Mouse (Mus musculus): ENCODE measurements around the gene AA467197. TPM values are rescaled to one million over a fixed set of nuclear protein-coding genes. Genes with fewer than 3 reads are reported as not detected.

Gene AA467197
- polyA plus RNA-seq, 1 experiment from 2014 or later, result 0.86 TPM

DNA sequence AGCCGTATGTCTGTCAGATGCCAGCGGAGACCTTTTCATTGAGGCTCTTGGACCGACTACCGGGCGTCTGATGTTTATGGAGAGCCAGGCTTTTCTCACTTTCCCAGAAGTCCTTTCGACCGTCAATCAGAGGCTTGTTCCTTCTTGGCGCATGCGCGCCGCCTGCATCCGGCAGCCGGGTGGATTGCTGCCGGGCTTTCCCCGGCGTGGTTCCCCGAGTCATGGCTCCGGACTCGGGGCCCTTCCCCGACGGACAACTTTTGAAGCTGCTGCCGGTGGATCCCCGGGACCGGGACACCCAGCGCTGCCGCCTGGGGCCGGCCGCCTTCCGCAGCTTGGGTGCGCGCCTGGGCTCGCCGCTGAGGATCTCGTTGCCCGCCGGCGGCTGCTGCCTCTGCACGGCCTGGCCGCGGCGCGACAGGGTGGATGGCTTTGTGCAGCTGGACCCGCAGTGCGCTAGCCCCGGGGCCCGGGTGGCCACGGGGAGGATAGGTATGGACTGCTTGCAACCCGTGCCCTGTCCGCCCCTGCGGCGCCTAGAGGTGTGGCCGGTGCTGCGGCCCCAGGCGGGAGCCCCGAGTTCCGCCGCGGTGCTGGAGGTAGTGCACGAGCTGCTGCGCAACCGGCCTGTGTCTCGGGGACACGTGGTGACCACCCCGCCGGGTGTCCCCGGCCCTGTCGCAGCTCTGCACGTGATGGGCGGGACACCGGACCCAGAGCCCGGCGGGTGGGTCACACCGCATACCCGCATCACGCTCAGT, 6.1 kb upstream of the AA467197 start:
- DNase-seq (ENCODE audit: low spot score), result peak; percentile 90
- under 1% methylated on average over 69 of the region's 75 CpGs for WGBS
- H3K36me3 ChIP-seq (replicated peaks; ENCODE audit: control insufficient read depth, insufficient read depth), result peaks cover 22% of the 10 kb centered on the region
- H3K27ac ChIP-seq, result peak overlapping the region; percentile 86
- peak; percentile 88 for ATAC-seq (ENCODE audit: low FRiP score)
- peak overlapping the region; percentile 98 for H3K4me2 ChIP-seq (replicated peaks)
- peaks cover 14% of the 10 kb centered on the region for H3K4me1 ChIP-seq (replicated peaks; ENCODE audit: control insufficient read depth, insufficient read depth, low read length)
- no peaks in the 10 kb centered on the region for H3K27me3 ChIP-seq (ENCODE audit: control insufficient read depth, insufficient read depth, low read length)
- H3K4me3 ChIP-seq (replicated peaks; ENCODE audit: low read length), result peak overlapping the region; percentile 100
- no peaks in the 10 kb centered on the region for H3K9me3 ChIP-seq (ENCODE audit: control insufficient read depth, low read length)
- H3K9ac ChIP-seq, result peak overlapping the region; percentile 97

DNA sequence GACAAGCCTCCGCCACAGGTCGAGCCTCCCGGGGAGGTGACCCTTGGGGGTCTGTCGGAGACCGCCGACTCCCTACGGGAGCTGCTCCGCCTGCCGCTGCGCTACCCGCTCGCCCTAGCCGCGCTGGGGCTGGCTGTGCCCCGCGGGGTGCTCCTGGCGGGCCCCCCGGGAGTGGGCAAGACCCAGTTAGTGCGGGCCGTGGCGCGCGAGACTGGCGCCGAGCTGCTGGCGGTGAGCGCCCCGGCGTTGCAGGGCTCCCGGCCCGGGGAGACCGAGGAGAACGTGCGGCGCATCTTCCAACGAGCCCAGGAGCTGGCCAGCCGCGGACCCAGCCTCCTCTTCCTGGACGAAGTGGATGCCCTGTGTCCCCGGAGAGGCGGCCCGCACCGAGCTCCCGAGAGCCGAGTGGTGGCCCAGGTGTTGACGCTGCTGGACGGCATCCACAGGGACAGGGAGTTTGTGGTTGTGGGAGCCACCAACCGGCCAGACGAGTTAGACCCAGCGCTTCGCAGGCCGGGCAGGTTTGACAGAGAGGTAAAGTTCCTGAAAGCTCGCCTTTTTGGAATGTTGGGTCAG, 5.5 kb upstream of the AA467197 start:
- peak overlapping the region; percentile 98 for H3K4me2 ChIP-seq (replicated peaks)
- no peaks in the 10 kb centered on the region for H3K27me3 ChIP-seq (ENCODE audit: control insufficient read depth, insufficient read depth, low read length)
- H3K9ac ChIP-seq, result peak overlapping the region; percentile 97
- peak overlapping the region; percentile 86; the same call in 1 of the 2 replicates for H3K27ac ChIP-seq
- peaks cover 14% of the 10 kb centered on the region for H3K4me1 ChIP-seq (replicated peaks; ENCODE audit: control insufficient read depth, insufficient read depth, low read length)
- DNase-seq (ENCODE audit: low spot score), result no peak
- WGBS, result under 1% methylated on average over 53 of the region's 53 CpGs
- ATAC-seq (ENCODE audit: low FRiP score), result peak; percentile 25
- H3K36me3 ChIP-seq (replicated peaks; ENCODE audit: control insufficient read depth, insufficient read depth), result peaks cover 22% of the 10 kb centered on the region
- H3K9me3 ChIP-seq (ENCODE audit: control insufficient read depth, low read length), result no peaks in the 10 kb centered on the region
- H3K4me3 ChIP-seq (replicated peaks; ENCODE audit: low read length), result peak overlapping the region; percentile 100

DNA sequence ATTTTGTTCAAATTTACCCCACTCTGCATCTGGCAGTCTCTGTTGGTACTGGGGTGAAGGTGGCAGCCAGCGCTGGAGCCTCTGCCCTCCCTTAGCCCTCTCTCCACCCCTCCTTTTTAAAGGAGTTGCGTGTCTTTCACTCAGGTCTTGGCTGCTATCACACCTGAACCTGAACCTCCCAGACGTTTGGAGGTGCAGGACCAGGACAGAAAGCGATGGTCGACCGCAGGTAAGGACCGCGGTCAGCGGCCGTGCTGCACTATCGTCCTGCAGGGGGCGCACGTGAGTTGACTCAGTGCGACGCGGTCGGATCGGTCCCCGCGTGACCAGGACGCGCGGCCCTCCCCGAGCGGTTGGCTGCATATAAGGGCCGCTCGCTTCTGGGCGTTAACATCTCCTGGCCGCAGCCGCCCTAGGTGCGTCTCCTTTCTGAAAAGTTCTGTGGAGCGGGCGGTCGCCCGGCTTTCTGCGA, 776 bp downstream of the AA467197 start:
- Histone ChIP-seq H3K4me2 (replicated peaks) (peak overlapping the region; percentile 81), H3K27ac (no peak overlapping the region), H3K9ac (peak overlapping the region; percentile 57), H3K9me3 (ENCODE audit: control insufficient read depth, low read length) (no peaks in the 10 kb centered on the region), H3K4me3 (replicated peaks; ENCODE audit: low read length) (peak overlapping the region; percentile 37), H3K4me1 (replicated peaks; ENCODE audit: control insufficient read depth, insufficient read depth, low read length) (peaks cover 5% of the 10 kb centered on the region), H3K27me3 (ENCODE audit: control insufficient read depth, insufficient read depth, low read length) (peaks cover 16% of the 10 kb centered on the region; the same call in 1 of the 2 replicates), H3K36me3 (replicated peaks; ENCODE audit: control insufficient read depth, insufficient read depth) (peaks cover 18% of the 10 kb centered on the region)
- peak; percentile 72 for DNase-seq (ENCODE audit: low spot score)
- 2% methylated on average over 36 of the region's 36 CpGs for WGBS
- ATAC-seq (ENCODE audit: low FRiP score), result peak; percentile 83; the same call in 1 of the 2 replicates

DNA sequence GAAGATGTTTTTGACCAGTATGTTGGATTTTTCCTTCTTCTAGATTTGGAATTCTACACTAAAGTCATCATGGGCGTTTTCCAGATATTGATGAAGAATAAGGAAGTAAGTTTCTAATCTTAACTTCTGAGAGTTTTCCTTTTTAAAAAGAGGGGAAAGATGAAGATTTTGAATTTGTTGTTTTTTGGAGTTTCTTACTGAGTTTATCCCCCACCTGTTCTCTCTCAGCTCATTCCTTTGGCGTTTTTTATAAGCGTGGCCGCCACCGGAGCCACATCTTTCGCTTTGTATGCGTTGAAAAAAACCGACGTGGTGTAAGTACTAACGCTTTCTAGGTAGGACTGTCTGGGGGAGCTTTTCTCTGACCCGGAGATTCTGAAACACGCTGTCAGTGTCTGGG, 1.2 kb downstream of the AA467197 start:
- Histone ChIP-seq H3K4me2 (replicated peaks) (peak overlapping the region; percentile 81), H3K4me3 (replicated peaks; ENCODE audit: low read length) (peak overlapping the region; percentile 37), H3K4me1 (replicated peaks; ENCODE audit: control insufficient read depth, insufficient read depth, low read length) (peaks cover 5% of the 10 kb centered on the region), H3K9ac (peak overlapping the region; percentile 57), H3K36me3 (replicated peaks; ENCODE audit: control insufficient read depth, insufficient read depth) (peaks cover 16% of the 10 kb centered on the region), H3K27ac (no peak overlapping the region), H3K27me3 (ENCODE audit: control insufficient read depth, insufficient read depth, low read length) (peaks cover 16% of the 10 kb centered on the region; the same call in 1 of the 2 replicates), H3K9me3 (ENCODE audit: control insufficient read depth, low read length) (no peaks in the 10 kb centered on the region)
- ATAC-seq (ENCODE audit: low FRiP score) (no peak), DNase-seq (ENCODE audit: low spot score) (no peak)
- WGBS, result 40% methylated on average over 12 of the region's 12 CpGs

DNA sequence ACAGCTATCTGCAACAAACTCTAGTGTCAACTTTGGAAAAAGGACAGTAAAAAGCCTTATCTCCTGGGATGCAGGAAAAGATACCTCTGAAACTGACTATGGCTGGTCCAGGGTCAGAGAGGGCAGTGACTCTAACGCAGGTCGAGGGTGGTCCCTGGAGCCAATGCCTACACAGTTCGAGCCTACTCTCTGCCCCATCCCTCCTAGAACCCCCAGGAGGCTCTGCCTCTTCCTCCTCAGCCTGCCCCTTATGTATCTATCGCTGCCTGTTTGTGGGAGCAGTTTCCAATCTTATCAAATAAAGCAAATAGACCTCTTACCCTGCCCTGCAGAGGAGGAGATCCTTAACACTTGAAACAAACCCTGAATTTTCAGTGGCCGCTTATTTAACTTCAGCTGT, 1.9 kb downstream of the AA467197 start:
- peaks cover 9% of the 10 kb centered on the region for H3K36me3 ChIP-seq (replicated peaks; ENCODE audit: control insufficient read depth, insufficient read depth)
- no peak overlapping the region for H3K4me3 ChIP-seq (replicated peaks; ENCODE audit: low read length)
- no peak overlapping the region for H3K4me2 ChIP-seq (replicated peaks)
- 56% methylated on average over 5 of the region's 5 CpGs for WGBS
- no peak overlapping the region for H3K27ac ChIP-seq
- H3K9me3 ChIP-seq (ENCODE audit: control insufficient read depth, low read length), result no peaks in the 10 kb centered on the region
- peaks cover 16% of the 10 kb centered on the region; the same call in 1 of the 2 replicates for H3K27me3 ChIP-seq (ENCODE audit: control insufficient read depth, insufficient read depth, low read length)
- no peak overlapping the region for H3K9ac ChIP-seq
- DNase-seq (ENCODE audit: low spot score) (no peak), ATAC-seq (ENCODE audit: low FRiP score) (no peak)
- H3K4me1 ChIP-seq (replicated peaks; ENCODE audit: control insufficient read depth, insufficient read depth, low read length), result peaks cover 5% of the 10 kb centered on the region

DNA sequence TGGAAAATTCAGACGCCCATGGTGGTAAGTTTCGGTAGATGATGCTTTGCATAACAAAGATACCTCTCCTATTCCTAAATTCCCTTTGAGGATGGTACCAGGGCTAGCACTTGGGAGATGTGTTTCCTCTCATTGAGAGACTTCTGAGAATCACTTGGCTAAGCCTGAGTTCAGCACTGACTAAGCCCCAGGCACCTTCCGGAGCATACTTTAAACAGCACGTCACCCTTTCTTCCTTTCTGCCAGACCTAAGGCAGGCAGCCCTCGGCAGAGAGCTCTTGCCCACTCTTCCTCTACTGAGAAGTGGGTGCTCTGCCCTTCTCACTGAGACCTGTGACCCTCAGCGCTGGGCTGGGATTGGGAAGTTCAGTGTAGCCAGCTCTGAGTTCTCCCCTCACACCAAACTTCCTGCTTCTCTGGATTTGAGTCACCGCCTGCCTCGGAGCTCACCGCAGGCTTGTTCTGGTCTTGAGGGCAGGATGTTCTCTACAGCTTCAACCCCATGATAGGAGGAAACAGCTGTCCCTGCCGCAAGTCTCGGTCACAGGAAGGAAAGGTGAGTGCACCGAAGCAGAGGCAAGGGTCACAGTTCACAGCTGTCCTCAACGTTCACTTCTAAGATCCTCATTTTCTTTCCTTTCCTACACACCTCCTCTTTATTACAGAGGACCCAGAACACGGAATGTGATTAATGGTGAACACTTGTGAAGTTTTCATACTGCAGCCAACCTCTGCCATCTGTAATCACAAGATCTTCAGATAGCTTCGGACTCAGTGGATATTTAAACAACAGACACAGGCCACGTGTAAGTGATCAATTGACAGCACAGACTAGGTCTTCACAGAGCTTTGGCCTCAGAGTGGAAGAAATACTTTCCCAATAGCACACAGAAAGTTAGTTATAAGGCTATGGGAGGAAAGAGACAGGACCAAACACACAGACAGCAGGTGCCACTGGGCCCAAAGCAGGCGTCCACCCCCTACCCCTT, 15.6 kb downstream of the AA467197 start:
- Histone ChIP-seq H3K27ac (no peak overlapping the region), H3K4me1 (replicated peaks; ENCODE audit: control insufficient read depth, insufficient read depth, low read length) (no peaks in the 10 kb centered on the region), H3K36me3 (replicated peaks; ENCODE audit: control insufficient read depth, insufficient read depth) (no peaks in the 10 kb centered on the region), H3K27me3 (ENCODE audit: control insufficient read depth, insufficient read depth, low read length) (no peaks in the 10 kb centered on the region), H3K9me3 (ENCODE audit: control insufficient read depth, low read length) (no peaks in the 10 kb centered on the region), H3K4me3 (replicated peaks; ENCODE audit: low read length) (no peak overlapping the region), H3K9ac (no peak overlapping the region), H3K4me2 (replicated peaks) (no peak overlapping the region)
- ATAC-seq (ENCODE audit: low FRiP score), result no peak
- no peak for DNase-seq (ENCODE audit: low spot score)
- 75% methylated on average over 17 of the region's 17 CpGs for WGBS

DNA sequence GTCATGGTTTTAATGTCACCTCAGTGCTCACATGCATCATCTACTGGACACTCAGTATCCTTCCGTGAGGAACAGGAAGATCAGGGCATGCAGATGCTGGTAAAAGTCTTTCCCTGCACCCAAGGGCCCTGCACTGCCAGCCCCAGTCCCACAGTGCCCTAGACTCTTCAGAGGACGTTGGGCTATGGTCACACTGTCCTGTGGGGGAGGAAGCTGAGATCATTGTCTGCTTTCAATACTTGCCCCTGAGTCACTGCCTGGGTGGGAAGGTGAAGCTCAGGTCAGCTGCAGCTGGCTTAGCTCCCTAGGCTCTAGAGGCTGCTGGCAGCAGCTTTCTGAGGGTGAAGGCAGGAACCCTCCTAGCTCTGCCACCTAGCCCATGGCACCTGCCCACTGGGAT, 19.3 kb downstream of the AA467197 start:
- H3K27me3 ChIP-seq (ENCODE audit: control insufficient read depth, insufficient read depth, low read length), result no peaks in the 10 kb centered on the region
- WGBS, result 74% methylated on average over 2 of the region's 2 CpGs
- ATAC-seq (ENCODE audit: low FRiP score), result no peak
- H3K4me2 ChIP-seq (replicated peaks), result no peak overlapping the region
- H3K36me3 ChIP-seq (replicated peaks; ENCODE audit: control insufficient read depth, insufficient read depth), result no peaks in the 10 kb centered on the region
- H3K4me3 ChIP-seq (replicated peaks; ENCODE audit: low read length), result no peak overlapping the region
- H3K27ac ChIP-seq, result no peak overlapping the region
- H3K9me3 ChIP-seq (ENCODE audit: control insufficient read depth, low read length), result no peaks in the 10 kb centered on the region
- H3K9ac ChIP-seq, result no peak overlapping the region
- no peak for DNase-seq (ENCODE audit: low spot score)
- H3K4me1 ChIP-seq (replicated peaks; ENCODE audit: control insufficient read depth, insufficient read depth, low read length), result no peaks in the 10 kb centered on the region

DNA sequence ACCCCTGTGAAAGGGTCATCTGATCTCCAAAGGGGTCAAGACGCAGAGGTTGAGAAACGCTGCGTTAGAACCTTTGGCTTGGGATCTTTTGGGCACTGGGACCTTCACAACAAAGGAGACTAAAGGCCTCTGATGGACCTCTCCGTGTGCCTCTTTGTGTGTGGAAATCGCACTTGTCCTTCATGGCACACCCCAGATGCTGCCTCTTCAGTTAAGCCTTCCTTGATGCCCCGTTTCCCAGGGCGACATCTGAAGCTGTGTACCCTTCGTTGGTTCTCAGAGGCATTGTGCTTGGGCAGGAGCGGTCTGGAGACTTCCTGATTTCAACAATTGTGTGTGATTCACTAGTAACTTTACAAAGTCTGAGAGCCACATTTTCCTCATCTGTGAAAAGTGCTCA, 20.0 kb downstream of the AA467197 start:
- Histone ChIP-seq H3K4me1 (replicated peaks; ENCODE audit: control insufficient read depth, insufficient read depth, low read length) (no peaks in the 10 kb centered on the region), H3K9me3 (ENCODE audit: control insufficient read depth, low read length) (no peaks in the 10 kb centered on the region), H3K36me3 (replicated peaks; ENCODE audit: control insufficient read depth, insufficient read depth) (no peaks in the 10 kb centered on the region), H3K27me3 (ENCODE audit: control insufficient read depth, insufficient read depth, low read length) (no peaks in the 10 kb centered on the region), H3K4me3 (replicated peaks; ENCODE audit: low read length) (no peak overlapping the region), H3K9ac (no peak overlapping the region), H3K4me2 (replicated peaks) (no peak overlapping the region), H3K27ac (no peak overlapping the region)
- 58% methylated on average over 9 of the region's 9 CpGs for WGBS
- no peak for DNase-seq (ENCODE audit: low spot score)
- no peak for ATAC-seq (ENCODE audit: low FRiP score)

All from hindbrain, embryonic 14.5 days (tissue).